Mouse (Mus musculus) G1E (cell line): ENCODE data around the gene Casp8ap2.

Experiments used
- CTCF ChIP-seq: IDR thresholded peaks from 2 replicates; pipeline ENCODE4 v1.5.1; 2012; ENCODE audit warnings: low read depth, low read length, inconsistent platforms, mixed read lengths
- GATA1 ChIP-seq: IDR thresholded peaks from 2 replicates; pipeline ENCODE4 v1.6.1; 2012; ENCODE audit warnings: borderline replicate concordance, low read length, inconsistent platforms, mixed read lengths

GRCm38 (mm10) chr4:32573586-32573985, 41.7 kb upstream of the Casp8ap2 start:
- TF ChIP-seq CTCF (no peak), GATA1 (no peak)
